Mouse (Mus musculus) stomach, postnatal 0 days (tissue): ENCODE data around the gene Ovol3. TPM values are rescaled to one million over a fixed set of nuclear protein-coding genes. Genes with fewer than 3 reads are reported as not detected.
A peak's percentile ranks its signal among the peaks of the same experiment; 100 is the strongest.

Source experiments
- ATAC-seq: fragments of 200-750 bp; cut with Nextera tagmentation; 2 replicates; pipeline ENCODE4 v1.8.0; 2017; ENCODE audit not compliant: low FRiP score, low TSS enrichment
- DNase-seq: peaks from one replicate; pipeline ENCODE4 v3.0.0-alpha.2; 2016; ENCODE audit warnings: low spot score
- H3K27ac ChIP-seq: fragments of 300-500 bp; sonication (generic); replicated peaks from 2 replicates; pipeline ENCODE4 v1.5.1; 2014; ENCODE audit warnings: mild to moderate bottlenecking, control low read depth
- H3K27me3 ChIP-seq: fragments of 300-500 bp; sonication (generic); 2 replicates; pipeline ENCODE4 v1.6.1; 2014; ENCODE audit warnings: low read length; ENCODE audit not compliant: control insufficient read depth, insufficient read depth
- H3K36me3 ChIP-seq: fragments of 300-500 bp; sonication (generic); 2 replicates; pipeline ENCODE4 v1.6.1; 2014; ENCODE audit warnings: low read length, mixed read lengths; ENCODE audit not compliant: control insufficient read depth, insufficient read depth
- H3K4me1 ChIP-seq: fragments of 300-500 bp; sonication (generic); replicated peaks from 2 replicates; pipeline ENCODE4 v1.6.1; 2014; ENCODE audit warnings: antibody characterized with exemption; ENCODE audit not compliant: control insufficient read depth, insufficient read depth
- H3K4me2 ChIP-seq: fragments of 300-500 bp; sonication (generic); replicated peaks from 2 replicates; pipeline ENCODE4 v1.6.1; 2014; ENCODE audit warnings: low read depth, mild to moderate bottlenecking, control low read depth, moderate library complexity
- H3K4me3 ChIP-seq: fragments of 300-500 bp; sonication (generic); 2 replicates; pipeline ENCODE4 v1.5.1; 2014; ENCODE audit warnings: low read depth, low read length, control low read depth
- H3K9ac ChIP-seq: fragments of 300-500 bp; sonication (generic); 2 replicates; pipeline ENCODE4 v1.6.1; 2014; ENCODE audit warnings: mild to moderate bottlenecking, low read length, control low read depth, mixed read lengths
- H3K9me3 ChIP-seq: fragments of 300-500 bp; sonication (generic); 2 replicates; pipeline ENCODE4 v1.6.1; 2016; ENCODE audit warnings: low read length; ENCODE audit not compliant: control insufficient read depth
- CTCF ChIP-seq: IDR thresholded peaks from 2 replicates; pipeline ENCODE4 v1.5.1; 2016; ENCODE audit warnings: antibody characterized with exemption, low read depth, mild to moderate bottlenecking, moderate library complexity
- EP300 ChIP-seq: optimal IDR thresholded peaks from 2 replicates; pipeline ENCODE3; 2016; ENCODE audit warnings: antibody characterized with exemption
- WGBS: fragments of 180-500 bp; shearing (Covaris S2); extraction: QIAGEN DNeasy Blood & Tissue Kit; methylation state at CpG from one replicate; pipeline ENCODE4 v1.1.7; 2014; 5-methylcytosine and 5-hydroxymethylcytosine counted together
- polyA plus RNA-seq: library from polyadenylated mRNA; unstranded; fragments of >200 nt; fragmentation: Nextera tagmentation; extraction: Ambion mirVana; gene quantifications from 2 replicates; pipeline ENCODE4 v1.2.1, GENCODE M21; 2015

The Ovol3 gene
- polyA plus RNA-seq, 1 experiment from 2014 or later = not detected

DNA sequence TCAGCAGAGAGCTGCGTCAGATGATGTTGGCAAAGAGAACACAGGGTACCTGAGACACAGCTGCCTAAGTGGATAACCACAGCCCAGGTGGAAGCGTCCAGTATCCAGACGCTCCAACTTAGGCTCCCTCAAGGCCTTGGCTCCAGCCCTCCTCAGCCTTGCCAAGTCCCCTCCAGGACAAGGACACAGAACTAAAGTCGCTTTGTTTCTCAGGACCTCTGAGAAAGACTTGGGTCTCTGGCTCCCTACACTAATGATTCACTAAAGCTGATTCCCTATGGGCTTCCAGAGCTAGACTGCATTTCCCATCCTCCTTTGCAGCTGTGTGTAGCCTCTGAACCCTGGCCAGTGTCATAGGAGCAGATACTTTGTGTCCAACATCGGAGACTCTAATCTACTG lies 35.3 kb downstream of the Ovol3 start:
- Histone ChIP-seq H3K4me3 (no peak overlapping the region), H3K9me3 (no peaks in the 10 kb centered on the region), H3K4me1 (no peaks in the 10 kb centered on the region), H3K36me3 (no peaks in the 10 kb centered on the region), H3K27ac (no peak overlapping the region), H3K4me2 (no peak overlapping the region), H3K27me3 (no peaks in the 10 kb centered on the region), H3K9ac (no peak overlapping the region)
- 78% methylated on average over 5 of the region's 5 CpGs for whole genome bisulfite sequencing
- ATAC-seq = no peak
- DNase-seq = no peak
- TF ChIP-seq CTCF = no peak
- TF ChIP-seq EP300 = no peak

DNA sequence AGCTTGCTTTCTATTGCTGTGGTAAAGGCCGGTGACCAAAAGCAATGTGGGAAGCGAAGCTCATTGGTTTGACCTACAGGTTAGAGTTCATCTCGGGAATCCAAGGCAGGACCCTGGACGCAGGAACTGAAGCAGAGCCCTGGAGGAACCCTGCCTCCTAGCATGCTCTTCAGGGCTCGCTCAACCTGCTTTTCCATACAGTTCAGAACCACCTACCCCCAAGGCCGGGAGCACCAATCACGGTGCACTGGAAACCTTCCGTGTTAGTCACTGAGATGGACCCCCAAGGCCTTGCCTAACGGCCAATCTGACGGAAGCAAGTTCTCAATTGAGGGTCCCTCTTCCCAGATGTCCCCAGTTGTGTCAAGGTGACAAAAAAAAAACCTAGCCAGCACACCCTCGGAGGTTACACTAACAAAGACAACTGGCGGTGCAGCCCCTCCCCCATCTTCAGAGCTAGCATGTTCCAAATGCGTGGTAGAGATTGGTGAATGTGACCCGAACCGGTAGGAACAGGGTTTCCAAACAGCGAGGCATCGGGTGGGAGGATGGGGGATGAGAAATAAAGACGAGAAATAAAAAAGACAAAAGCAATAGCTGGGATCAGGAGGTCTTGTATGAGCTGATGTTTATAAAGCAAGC lies 35.9 kb downstream of the Ovol3 start:
- no peak for DNase-seq
- TF ChIP-seq EP300 (no peak), CTCF (no peak)
- H3K9ac ChIP-seq = no peak overlapping the region
- H3K4me1 ChIP-seq = no peaks in the 10 kb centered on the region
- no peaks in the 10 kb centered on the region for H3K9me3 ChIP-seq
- 75% methylated on average over 18 of the region's 18 CpGs for WGBS
- no peak overlapping the region for H3K4me2 ChIP-seq
- no peaks in the 10 kb centered on the region for H3K27me3 ChIP-seq
- H3K27ac ChIP-seq = no peak overlapping the region
- no peak for ATAC-seq
- no peak overlapping the region for H3K4me3 ChIP-seq
- H3K36me3 ChIP-seq = no peaks in the 10 kb centered on the region

DNA sequence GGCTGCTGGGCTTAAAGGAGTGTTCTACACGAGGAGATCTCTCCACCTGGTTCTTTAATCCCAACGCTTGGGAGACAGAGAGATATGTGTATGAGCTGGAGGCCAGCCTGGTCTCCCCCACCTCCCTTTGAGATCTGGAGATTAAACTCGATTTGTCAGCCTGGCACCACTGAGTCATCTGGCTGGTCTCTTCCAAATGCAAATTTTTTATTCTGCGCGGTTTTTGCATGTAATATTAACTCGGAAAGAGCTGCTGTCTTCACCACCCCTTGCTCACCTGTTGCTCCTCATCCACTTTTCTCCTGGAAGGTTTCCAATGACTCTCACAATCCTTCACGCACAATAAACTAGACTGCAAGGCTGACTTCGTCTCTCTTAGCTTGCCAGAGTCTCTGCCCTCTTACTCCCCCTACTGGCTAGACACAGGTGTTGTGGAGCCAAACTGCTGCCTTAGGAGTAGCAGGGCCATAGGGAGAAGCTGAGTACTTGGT lies 37.0 kb downstream of the Ovol3 start, which contains the start of gene Capns1:
Capns1 (minus strand) TSS at position 331 of the 491 bp plus-strand sequence.
- H3K27ac ChIP-seq = peak within 1 kb of the TSS; percentile 41; the same call in 1 of the 2 replicates
- ATAC-seq = peak; percentile 40; the same call in 1 of the 2 replicates
- H3K9me3 ChIP-seq = no peaks in the 10 kb centered on the region
- WGBS = 7% methylated on average over 8 of the region's 8 CpGs
- H3K4me3 ChIP-seq = no peak within 1 kb of the TSS
- H3K9ac ChIP-seq = no peak within 1 kb of the TSS
- peak; percentile 74 for DNase-seq
- no peaks in the 10 kb centered on the region for H3K4me1 ChIP-seq
- no peaks in the 10 kb centered on the region for H3K36me3 ChIP-seq
- no peaks in the 10 kb centered on the region for H3K27me3 ChIP-seq
- TF ChIP-seq CTCF (peak; percentile 95), EP300 (no peak)
- peak within 1 kb of the TSS; percentile 42 for H3K4me2 ChIP-seq

DNA sequence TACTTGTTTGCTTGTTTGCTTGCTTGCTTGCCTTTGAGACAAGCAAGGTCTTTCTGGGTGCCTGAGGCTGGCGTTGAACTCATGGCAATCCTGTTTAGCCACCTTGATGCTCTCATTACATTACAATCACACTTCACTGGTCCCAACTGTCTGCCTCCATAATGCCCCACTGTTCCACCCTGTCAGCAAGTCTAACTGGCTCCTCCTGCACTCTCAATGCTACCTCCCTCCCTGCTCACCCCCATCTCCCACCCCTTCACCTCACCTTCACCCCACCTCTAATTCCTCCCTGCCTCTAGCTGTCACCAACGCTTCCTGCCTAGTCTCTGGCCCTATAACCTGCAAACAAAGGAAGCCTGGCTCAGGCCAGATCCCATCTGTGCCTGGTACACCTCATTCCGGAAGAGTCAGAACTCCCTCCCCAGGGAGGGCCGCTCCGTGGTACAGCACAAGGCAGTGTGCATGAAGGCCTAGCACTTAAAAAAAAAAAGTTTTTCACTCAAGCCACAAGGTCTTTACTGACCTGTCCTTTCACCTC lies 37.9 kb downstream of the Ovol3 start:
- no peaks in the 10 kb centered on the region for H3K27me3 ChIP-seq
- ATAC-seq = peak; percentile 9; the same call in 1 of the 2 replicates
- no peaks in the 10 kb centered on the region for H3K36me3 ChIP-seq
- 65% methylated on average over 5 of the region's 5 CpGs for WGBS
- no peak for TF ChIP-seq CTCF
- TF ChIP-seq EP300 = no peak
- peak overlapping the region; percentile 41; the same call in 1 of the 2 replicates for H3K27ac ChIP-seq
- H3K4me1 ChIP-seq = 0 out of 2 replicates have a peak, but pooled peaks cover 5% of the 10 kb centered on the region
- no peak overlapping the region for H3K9ac ChIP-seq
- H3K4me3 ChIP-seq = no peak overlapping the region
- DNase-seq = peak; percentile 40
- no peaks in the 10 kb centered on the region for H3K9me3 ChIP-seq
- no peak overlapping the region for H3K4me2 ChIP-seq

DNA sequence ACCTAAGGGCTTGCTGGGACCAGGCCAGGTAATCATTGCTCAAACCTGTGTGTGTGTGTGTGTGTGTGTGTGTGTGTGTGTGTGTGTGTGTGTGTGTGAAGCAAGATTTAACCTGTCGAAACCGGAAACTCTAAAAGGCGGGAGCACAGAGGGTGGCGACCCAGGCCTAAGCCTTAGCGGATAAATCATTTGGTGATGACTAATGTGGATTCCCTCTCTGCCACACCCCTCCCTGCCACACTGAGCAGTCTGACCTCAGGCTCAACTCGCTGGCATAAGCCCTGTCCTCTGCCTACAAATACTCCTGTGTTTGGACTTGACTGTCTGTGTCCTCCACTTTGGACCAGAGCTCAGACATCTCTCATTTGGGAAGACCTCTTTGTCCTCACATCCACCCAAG lies 39.4 kb downstream of the Ovol3 start:
- H3K27ac ChIP-seq = peak overlapping the region; percentile 73
- no peak overlapping the region for H3K4me3 ChIP-seq
- H3K36me3 ChIP-seq = peaks cover 12% of the 10 kb centered on the region; the same call in 1 of the 2 replicates
- WGBS = 33% methylated on average over 6 of the region's 6 CpGs
- DNase-seq = peak; percentile 58
- peak; percentile 58 for ATAC-seq
- H3K9ac ChIP-seq = no peak overlapping the region
- H3K27me3 ChIP-seq = no peaks in the 10 kb centered on the region
- 0 out of 2 replicates have a peak, but pooled peaks cover 5% of the 10 kb centered on the region for H3K4me1 ChIP-seq
- no peak overlapping the region for H3K4me2 ChIP-seq
- TF ChIP-seq EP300 = peak; percentile 85
- TF ChIP-seq CTCF = no peak
- H3K9me3 ChIP-seq = no peaks in the 10 kb centered on the region

DNA sequence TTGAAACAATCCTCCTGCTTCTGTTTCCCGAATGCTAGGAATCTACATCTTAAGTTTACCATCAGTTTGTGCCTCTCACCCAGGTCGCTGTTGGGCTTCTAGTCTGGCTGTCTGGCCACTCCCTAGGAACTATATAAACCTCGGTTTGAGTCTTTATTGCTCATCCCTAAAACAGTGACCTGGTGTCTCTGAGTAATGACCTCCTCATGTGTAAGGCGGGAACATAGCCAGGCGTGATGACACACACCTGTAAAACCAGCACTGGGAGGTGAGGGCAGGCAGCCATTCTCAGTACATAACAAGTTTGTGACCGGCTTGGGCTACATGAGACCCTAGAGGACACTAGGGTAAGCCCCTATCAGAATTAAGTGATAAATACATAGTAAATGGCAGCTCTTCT lies 40.1 kb downstream of the Ovol3 start:
- Histone ChIP-seq H3K27ac (peak overlapping the region; percentile 67), H3K4me2 (peak overlapping the region; percentile 86), H3K27me3 (no peaks in the 10 kb centered on the region), H3K4me1 (0 out of 2 replicates have a peak, but pooled peaks cover 5% of the 10 kb centered on the region), H3K36me3 (peaks cover 14% of the 10 kb centered on the region), H3K9ac (no peak overlapping the region), H3K4me3 (no peak overlapping the region), H3K9me3 (no peaks in the 10 kb centered on the region)
- ATAC-seq = no peak
- TF ChIP-seq EP300 (no peak), CTCF (no peak)
- DNase-seq = no peak
- WGBS = 52% methylated on average over 6 of the region's 6 CpGs
